Mouse (Mus musculus) large intestine, adult 2 months (tissue): Measurements from ENCODE around the gene Nckap5. TPM values are rescaled to one million over a fixed set of nuclear protein-coding genes. Genes with fewer than 3 reads are reported as not detected.
"Not testable (repeated sequence)": the region's sequence is repeated elsewhere in the genome, so short reads cannot be mapped to it uniquely, and the experiment has no call there.

Source experiments
- DNase-seq: peaks from one replicate; pipeline ENCODE4 v3.0.0-alpha.2; 2012; ENCODE audit warnings: low read depth, low spot score
- WGBS: fragments of 180-500 bp; shearing (Covaris S2); methylation state at CpG from one replicate; pipeline ENCODE4 v1.1.7; 2018; 5-methylcytosine and 5-hydroxymethylcytosine counted together
- polyA plus RNA-seq: library from polyadenylated mRNA; depleted of rRNA; stranded (reverse); fragments of >200 nt; gene quantifications from 2 replicates; pipeline ENCODE4 v1.2.3, GENCODE M21; 2012

Gene Nckap5
- polyA plus RNA-seq, 1 experiment, result 4.3 TPM

DNA sequence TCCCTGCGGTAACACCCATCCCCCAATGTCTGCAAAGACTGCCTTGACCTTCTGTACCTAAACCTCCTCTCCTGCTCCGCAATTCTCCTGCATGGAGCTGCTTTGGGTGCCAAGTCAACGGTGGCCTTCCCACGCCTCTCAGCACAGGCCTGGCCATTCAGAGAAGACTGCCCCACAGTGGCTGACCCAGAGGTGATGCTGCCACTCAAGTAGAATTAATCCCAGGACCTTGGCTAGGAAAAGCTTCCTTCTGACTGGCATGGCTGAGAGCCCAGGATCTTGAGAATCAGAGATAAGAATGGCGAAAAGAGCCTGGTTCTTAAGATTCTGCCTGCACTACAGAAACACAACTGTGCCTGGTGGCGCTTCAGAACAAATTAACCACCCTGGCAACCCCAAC is 678.4 kb downstream of the Nckap5 start:
- WGBS, result 89% methylated on average over 6 of the region's 6 CpGs
- no peak for DNase-seq

- no peak for DNase-seq
Measured at GRCm38 (mm10) chr1:126149966-126150365, 680.6 kb downstream of the Nckap5 start.

GRCm38 (mm10) chr1:126135717-126136116 is 694.9 kb downstream of the Nckap5 start:
- 77% methylated on average over 3 of the region's 3 CpGs for WGBS
- DNase-seq, result no peak

DNA sequence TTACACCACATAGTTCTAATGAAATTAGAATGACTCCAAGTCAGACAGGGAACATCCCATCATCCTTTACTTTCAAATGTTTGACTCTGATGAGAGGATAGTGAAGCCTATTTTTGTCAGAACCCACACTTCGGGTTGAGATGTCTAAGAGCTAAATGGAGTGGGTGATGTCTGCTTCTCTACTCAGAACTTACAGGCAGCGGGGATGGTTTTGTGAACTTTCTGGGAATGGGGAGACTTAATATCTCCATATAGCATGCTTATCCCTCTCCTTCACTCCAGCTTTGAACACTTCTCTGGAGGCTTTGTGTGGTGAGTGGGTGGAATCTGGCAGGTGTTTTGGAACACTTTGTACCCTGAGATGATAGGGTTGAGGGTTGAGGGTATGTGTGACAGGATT is 698.3 kb downstream of the Nckap5 start:
- 93% methylated on average over 2 of the region's 2 CpGs for WGBS
- no peak for DNase-seq

GRCm38 (mm10) chr1:126129129-126129528 is 701.5 kb downstream of the Nckap5 start:
- 54% methylated on average over 1 of the region's 1 CpGs for WGBS
- no peak for DNase-seq

- DNase-seq, result peak; percentile 13
- WGBS, result 26% methylated on average over 5 of the region's 5 CpGs
Measured at GRCm38 (mm10) chr1:126123111-126123510, 707.5 kb downstream of the Nckap5 start.

DNA sequence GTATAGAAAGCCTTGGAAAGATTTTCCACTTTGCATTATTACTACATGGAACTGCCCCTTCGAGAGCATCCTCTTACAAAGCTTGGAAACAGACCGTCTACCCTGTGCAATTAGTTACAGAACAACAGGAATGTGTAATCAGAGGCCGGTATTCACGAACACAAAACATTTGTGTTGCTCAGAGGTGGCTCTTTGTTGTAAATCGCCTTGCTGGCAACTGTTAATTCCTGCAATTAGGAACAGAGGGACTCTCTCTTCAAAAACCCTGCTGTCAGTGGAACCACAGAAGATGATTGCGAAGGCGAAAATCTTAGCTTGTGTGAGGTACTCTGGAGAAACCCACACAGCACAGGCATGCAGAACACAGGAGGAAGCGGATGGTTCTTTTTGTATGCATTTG is 710.1 kb downstream of the Nckap5 start:
- DNase-seq, result no peak
- 79% methylated on average over 8 of the region's 8 CpGs for WGBS

- no peak for DNase-seq
- 87% methylated on average over 3 of the region's 3 CpGs for WGBS
Measured at GRCm38 (mm10) chr1:126116034-126116433, 714.6 kb downstream of the Nckap5 start.

DNA sequence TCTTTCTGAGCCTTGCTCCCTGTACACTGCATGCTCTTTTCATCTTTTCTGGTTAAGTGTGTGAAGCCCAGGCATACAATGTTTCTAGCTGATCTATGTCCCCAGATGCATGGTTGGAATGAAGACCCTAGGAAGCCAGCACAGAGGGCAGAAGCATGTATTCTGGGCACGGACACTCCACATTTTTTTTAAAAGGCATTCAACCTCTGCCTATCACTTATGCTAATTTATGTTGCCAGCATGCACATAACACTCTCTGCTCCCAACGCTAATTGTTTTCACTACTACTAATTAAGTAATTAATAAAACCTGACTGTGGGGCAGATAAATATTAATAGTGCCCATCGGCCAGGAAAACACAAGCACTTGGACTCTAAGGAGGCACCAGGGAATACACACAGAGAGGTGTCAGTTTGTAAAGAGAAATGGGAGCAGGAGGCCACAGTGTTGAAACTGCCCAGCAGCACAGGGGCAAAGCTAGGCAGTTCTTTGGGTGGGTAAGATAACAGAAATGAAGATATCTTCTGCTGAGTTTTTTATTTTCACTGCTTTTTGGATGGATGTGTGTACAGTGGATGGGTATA is 724.8 kb downstream of the Nckap5 start:
- no peak for DNase-seq

GRCm38 (mm10) chr1:126094346-126094745 is 736.3 kb downstream of the Nckap5 start:
- WGBS, result 89% methylated on average over 4 of the region's 4 CpGs
- DNase-seq, result no peak

More for the DNA sequence above, 724.8 kb downstream of the Nckap5 start:
- 89% methylated on average over 3 of the region's 3 CpGs for WGBS

GRCm38 (mm10) chr1:126091979-126092378 is 738.6 kb downstream of the Nckap5 start:
- 87% methylated on average over 2 of the region's 2 CpGs for WGBS
- not testable (repeated sequence) for DNase-seq

- WGBS, result 92% methylated on average over 7 of the region's 7 CpGs
- no peak for DNase-seq
Measured at GRCm38 (mm10) chr1:126087181-126087580, 743.4 kb downstream of the Nckap5 start.

GRCm38 (mm10) chr1:126076312-126076711 is 754.3 kb downstream of the Nckap5 start:
- DNase-seq, result no peak
- WGBS, result 76% methylated on average over 4 of the region's 4 CpGs

GRCm38 (mm10) chr1:126070861-126071260 is 759.7 kb downstream of the Nckap5 start:
- WGBS, result 91% methylated on average over 2 of the region's 2 CpGs

GRCm38 (mm10) chr1:126051491-126051890 is 779.1 kb downstream of the Nckap5 start:
- WGBS, result 57% methylated on average over 3 of the region's 3 CpGs
- no peak for DNase-seq

More at GRCm38 (mm10) chr1:126070861-126071260, 759.7 kb downstream of the Nckap5 start:
- DNase-seq, result no peak

GRCm38 (mm10) chr1:126042886-126043285 is 787.7 kb downstream of the Nckap5 start:
- DNase-seq, result no peak
- 90% methylated on average over 5 of the region's 5 CpGs for WGBS

DNA sequence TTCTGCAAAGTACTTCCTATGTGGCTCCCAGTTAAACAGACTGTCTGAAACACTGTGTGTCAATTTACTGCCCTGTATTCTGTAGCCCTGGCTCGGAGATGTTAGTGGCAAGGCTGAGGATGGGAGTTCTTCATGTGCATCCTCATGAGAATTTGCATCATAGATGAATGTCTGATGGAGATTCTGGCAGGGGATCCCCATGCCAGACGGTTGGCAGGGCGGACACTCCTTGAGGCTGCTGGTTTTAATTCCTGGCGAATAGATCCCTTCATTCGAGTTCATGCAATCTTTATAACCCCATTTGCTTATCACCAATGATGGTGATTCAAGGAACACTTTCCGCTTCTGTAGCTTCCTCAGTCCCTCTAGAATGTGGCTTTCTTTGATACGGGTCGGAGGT is 803.1 kb downstream of the Nckap5 start:
- 87% methylated on average over 8 of the region's 8 CpGs for WGBS
- DNase-seq, result no peak

DNA sequence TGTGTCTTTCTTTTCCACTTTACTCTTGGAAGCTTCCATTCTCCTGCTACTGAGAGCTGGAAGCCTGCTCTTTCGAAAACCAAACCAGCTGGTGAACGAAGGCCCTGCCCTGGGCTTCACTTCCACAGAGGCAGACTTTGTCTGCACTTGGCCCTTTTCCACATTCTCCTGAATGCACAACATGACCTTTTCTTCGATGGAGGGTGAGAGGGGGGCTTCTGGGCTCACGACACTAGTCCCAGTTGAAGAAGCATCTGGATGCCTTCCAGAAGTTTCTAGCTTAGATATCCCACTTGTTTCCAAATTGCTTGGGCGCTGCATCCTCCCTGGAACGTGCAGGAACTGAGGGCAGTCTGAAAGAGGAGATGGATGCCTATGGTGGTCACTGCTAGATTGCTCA is 806.1 kb downstream of the Nckap5 start:
- WGBS, result 70% methylated on average over 6 of the region's 6 CpGs

DNA sequence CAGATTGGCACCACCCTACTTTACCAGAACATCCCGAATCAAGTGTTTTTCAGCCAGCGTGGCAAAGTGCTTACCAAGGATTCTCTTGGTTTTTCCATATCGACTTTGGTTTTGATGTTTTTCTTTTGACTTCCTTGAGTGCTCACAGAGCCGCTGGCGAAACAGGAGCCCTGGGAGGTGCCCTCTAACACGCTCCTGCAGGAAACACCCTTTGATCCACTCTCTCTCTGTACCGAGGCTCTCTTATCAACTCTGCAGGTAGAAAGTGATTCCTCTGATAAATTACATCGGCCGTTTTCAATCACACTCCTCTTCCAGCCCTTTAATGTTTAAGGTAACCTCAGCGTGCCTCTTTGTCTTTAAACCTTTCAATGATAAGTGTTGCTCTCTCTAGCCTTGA is 807.6 kb downstream of the Nckap5 start:
- 38% methylated on average over 10 of the region's 10 CpGs for WGBS
- no peak for DNase-seq

More for the DNA sequence above, 806.1 kb downstream of the Nckap5 start:
- DNase-seq, result no peak

- DNase-seq, result not testable (repeated sequence)
- 46% methylated on average over 6 of the region's 6 CpGs for WGBS
Measured at GRCm38 (mm10) chr1:126018654-126019053, 811.9 kb downstream of the Nckap5 start.

DNA sequence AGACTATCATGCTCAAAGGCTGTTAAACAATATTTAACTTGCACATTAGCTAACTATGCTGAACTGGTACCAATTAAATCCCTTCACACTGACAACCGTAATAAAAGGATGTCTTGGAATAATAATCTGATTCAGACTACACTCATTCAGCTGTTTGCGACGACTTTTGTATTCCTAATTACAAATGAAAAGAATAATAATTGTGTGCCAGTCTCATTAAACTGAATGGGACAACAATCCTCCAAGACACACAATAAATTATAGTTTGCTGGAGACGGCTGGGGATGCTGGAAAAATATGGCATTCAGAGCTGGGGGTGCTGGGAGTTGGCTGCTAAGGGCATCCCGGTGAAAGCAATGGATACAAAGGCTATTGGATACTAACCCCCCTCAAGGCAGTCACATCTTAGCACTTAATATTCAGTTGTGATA is 818.9 kb downstream of the Nckap5 start:
- DNase-seq, result no peak
- whole genome bisulfite sequencing, result 80% methylated on average over 5 of the region's 5 CpGs

DNA sequence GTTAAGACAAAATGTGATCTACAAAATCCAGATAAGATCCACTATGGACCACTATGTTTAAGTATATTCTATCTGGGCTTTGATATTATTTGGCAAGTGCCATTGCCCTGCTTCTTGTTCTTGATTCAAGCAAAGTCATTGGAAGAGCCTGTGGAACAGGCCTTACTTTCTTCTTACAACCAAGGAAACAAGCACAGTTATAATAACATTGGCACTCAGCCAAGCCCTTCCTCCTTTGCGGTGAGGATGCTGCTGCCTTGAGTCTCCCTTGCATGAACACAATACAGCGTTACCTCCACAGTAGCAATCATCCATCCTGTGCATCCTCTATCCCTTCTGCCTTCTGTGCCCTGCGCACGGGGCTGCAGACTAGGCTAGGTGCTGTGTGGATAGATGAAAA is 823.0 kb downstream of the Nckap5 start:
- 72% methylated on average over 4 of the region's 4 CpGs for WGBS
- DNase-seq, result no peak
